Mouse (Mus musculus) erythroid progenitor cell, adult 5-6 weeks (primary cell): ENCODE results near the gene Trnp1. TPM values are rescaled to one million over a fixed set of nuclear protein-coding genes. Genes with fewer than 3 reads are reported as not detected.
"Not testable (repeated sequence)": the region's sequence is repeated elsewhere in the genome, so short reads cannot be mapped to it uniquely, and the experiment has no call there.

Experiments
- ATAC-seq: replicated peaks from 2 replicates; pipeline ENCODE4 v1.8.0; 2016; ENCODE audit warnings: moderate number of reproducible peaks, mild to moderate bottlenecking, moderate TSS enrichment, inconsistent platforms; ENCODE audit not compliant: poor library complexity, low FRiP score, severe bottlenecking
- total RNA-seq, 2 experiments: library from RNA; stranded (forward) in 1 of 2; stranded (reverse) in 1 of 2; fragments of 150-400 nt in 1 of 2; fragments of 186-747, 209-891 nt in 1 of 2; gene quantifications; 2 replicates each; pipeline versions ENCODE4 v1.2.3 to v1.2.4; 2015 to 2017; ENCODE audit warnings: low replicate concordance in 2 of 2

Trnp1 gene
- total RNA-seq (2015; ENCODE audit: low replicate concordance) (not detected in 2 replicates), total RNA-seq (2017; ENCODE audit: low replicate concordance) (not detected in 2 replicates)

DNA sequence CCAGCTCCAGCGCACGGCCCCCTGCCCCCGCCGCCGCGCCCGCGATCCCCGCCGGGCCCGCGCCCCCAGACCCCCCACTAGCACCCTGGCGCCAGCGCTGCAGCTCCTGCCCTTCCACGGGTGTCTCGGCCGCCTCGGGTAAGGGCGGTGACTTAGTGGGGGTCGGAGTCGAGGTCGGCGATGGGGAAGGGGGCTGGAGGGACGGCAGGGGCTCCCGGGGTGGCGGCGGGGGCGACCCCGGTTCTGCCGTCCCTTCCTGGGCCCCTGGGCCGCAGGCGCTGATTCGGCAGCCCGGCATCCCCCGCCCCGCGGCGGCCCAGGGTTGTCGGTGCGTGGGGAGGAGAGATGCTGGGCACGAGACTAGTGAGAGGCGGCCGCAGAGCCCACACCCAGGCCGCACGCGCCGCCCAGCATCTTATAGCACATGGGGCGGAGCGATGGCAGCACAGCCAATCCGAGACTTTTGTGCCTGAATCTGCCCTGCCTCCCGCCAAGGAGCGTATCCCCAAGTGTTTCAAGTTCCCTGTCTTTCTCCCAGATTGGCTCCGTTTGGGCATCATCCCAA, at the start of gene Trnp1:
TSS of gene Trnp1 (minus strand) at position 391 of the 565 bp plus-strand sequence.
- ATAC-seq = no peak

DNA sequence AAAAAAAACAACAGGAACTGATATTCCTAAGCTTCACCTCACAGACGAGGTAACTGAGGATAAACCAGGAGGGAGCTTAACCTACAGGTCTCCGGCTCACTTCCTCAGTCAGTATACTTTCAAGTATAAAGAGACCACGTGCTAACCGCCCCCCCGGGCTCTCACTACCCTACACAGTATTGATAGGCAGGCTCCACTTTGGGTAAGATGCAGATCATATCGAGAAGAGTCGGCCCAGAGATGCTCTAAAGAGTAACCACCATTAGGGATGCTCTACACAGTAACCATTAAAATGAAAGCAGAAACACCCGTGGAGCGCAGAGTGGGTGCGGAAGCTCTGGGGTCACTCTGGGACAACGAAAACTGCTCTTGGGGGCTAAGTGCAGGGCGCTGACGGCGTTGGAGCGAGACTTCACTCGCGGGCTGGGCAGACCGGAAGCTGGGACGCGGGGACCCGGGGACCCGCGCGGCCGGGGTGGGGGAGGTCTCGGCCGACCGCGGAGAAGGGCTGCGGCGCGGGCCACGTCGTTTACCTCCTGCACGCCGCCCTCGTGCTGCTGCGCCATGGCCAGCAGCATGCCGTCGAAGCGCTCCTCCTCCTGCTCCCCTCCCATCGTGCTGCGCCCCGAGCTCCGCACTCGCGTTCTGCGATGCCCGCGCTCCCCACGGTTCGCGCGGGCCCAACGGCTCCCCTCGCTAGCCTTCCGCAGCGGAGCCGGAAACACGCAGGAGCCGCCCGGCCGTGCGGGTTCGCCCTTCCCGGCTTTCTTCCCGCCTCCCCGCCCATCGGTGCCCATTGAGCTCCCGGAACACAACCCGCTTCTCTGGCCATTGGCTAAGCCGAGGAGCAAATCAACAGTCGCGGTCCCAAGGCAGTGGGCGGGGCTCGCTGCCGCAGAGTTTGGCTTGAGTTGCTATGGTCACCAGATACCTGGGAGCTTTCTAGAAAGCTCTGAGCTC, 47.2 kb upstream of the Trnp1 start, which contains the start of gene Nudc:
TSS of gene Nudc (minus strand) at position 725 of the 960 bp plus-strand sequence.
- ATAC-seq = peak; percentile 100

- ATAC-seq = no peak
These were observed 38.3 kb upstream of the Trnp1 start for GRCm38 (mm10) chr4:133536652-133537051.

DNA sequence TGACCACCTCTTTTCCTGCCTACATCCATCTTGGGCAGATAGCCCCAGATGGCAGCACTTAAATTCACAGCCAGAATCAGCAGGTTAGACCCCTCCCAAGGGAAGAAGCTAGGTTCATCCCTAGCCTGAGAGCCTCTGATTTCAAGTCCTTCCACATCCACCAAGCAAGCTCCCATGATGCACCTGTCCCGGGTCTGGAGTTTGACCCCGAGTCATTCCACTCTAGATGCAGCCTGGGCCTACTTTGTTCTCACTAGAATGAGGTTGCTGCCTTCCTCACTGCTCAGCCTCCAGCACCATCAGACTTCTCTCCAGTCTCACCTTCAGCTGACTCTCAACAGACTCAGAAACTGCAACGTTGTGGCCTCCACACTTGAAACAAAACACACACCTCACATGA, 37.7 kb upstream of the Trnp1 start:
- no peak for ATAC-seq

- ATAC-seq = no peak
These were observed 34.4 kb upstream of the Trnp1 start for GRCm38 (mm10) chr4:133532777-133533176.

GRCm38 (mm10) chr4:133527788-133528187, 29.4 kb upstream of the Trnp1 start:
- ATAC-seq = no peak

GRCm38 (mm10) chr4:133521502-133521901, 23.2 kb upstream of the Trnp1 start:
- no peak for ATAC-seq

DNA sequence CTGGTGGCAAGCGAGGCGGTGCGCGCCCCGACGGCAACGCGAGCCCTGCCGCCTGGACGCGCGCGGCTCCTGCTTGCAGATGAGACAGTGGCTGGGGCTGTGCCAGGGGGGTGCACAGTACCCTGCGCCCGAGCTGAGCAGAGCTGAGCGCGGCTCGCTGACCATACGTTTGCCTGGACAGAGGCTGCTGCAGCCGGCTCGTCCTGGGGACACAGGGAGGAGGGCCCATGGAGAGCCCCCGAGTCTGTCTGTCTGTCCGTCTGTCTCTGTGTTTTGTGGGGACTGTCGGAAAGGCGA, 21.0 kb upstream of the Trnp1 start:
- no peak for ATAC-seq

DNA sequence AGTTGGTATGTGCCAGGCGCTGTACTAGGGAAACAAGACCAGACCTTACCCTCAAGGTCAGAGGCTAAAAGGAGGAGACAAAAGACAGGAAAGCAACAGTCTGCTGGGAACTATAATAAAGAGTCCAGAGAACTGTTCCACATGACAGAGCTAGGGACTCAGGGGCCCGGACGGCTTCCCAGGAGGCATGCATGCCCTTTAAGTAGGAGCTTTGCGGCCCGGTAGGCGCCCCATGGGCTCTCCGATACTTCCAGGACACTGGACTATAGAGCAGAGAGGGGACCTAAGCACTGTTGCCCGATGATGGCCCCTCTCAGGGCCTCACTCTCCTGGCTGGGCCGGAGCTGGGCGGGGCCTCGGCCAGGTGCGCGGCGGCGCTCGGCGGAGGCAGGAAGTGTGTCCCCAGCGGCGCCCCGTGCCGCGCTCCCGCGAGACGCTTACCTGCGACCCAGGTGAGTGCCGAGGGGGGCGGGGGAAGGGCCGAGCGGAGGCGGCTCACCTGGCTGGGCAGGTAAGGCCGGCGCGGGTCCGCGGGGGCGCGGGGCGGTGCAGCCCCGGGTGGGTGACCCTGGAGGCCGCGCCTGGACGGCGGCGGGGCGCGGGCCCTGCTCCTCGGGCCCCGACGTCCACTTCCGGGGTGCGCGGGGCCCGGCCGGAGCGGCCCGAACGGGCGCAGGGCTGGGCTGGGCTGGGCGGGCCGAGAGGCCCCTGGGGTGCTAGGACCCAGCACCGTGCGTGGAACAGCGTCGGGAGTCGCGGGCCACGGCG, 20.4 kb upstream of the Trnp1 start, which contains the start of gene Kdf1:
TSS of gene Kdf1 (plus strand) at position 363 of the 768 bp plus-strand sequence.
- no peak for ATAC-seq

- ATAC-seq = peak; percentile 81
These were observed 14.6 kb upstream of the Trnp1 start for GRCm38 (mm10) chr4:133512972-133513371.

DNA sequence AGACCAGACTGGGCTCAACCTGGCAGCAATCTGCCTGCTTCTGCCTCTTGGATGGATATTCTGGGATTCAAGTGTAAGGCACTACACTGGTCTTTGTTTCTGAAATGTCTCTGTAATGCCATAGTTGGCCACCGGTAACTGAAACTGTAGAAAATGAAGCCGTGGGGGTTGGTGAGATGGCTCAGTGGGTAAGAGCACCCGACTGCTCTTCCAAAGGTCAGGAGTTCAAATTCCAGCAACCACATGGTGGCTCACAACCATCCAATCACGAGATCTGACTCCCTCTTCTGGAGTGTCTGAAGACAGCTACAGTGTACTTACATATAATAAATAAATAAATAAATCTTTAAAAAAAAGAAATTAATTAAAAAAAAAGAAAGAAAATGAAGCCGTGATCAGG, 14.2 kb upstream of the Trnp1 start:
- not testable (repeated sequence) for ATAC-seq

DNA sequence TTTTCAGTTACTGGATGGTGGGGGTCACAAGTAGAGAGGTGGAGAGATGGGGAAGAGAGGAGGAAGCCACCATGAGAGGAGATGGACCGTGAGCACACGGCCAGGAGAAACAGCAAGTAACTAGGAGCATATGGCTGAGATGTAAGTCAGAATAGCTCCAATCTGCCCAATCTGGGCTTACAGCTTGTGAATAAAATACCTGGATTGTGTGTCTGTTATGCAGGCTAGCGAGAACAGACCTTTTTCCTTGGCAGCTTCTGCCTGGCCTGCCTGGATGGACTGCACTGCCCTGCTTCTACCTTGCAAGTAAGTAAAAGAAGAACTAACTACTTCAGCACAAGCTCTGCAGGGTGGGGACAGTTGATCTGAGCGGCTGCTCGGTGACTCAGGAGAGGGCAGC, 12.7 kb upstream of the Trnp1 start:
- ATAC-seq = no peak

- no peak for ATAC-seq
These were observed 10.6 kb upstream of the Trnp1 start for GRCm38 (mm10) chr4:133508990-133509389.

DNA sequence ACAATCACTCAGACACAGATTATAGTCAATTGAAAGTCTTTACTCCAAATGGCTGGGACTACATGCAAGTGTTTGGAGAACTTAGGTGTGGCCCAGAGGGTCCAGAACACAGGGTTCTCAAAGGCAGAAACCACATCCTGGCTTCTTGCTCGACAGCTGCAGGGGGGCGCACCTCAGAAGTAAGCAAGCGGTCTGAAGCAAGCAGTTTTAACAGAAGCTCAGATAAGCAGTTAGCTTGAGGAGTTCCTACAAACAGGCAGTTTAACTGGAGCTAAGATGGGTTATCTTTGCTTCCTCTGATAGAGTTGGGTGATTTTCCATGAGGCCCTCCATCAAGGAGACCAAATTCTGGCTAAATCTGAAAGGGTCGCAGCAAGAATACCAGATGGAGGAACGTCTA, 8.2 kb upstream of the Trnp1 start:
- ATAC-seq = no peak

GRCm38 (mm10) chr4:133504755-133505485, 6.6 kb upstream of the Trnp1 start:
- ATAC-seq = no peak

- ATAC-seq = no peak
These were observed 6.0 kb upstream of the Trnp1 start for GRCm38 (mm10) chr4:133504300-133504699.

- no peak for ATAC-seq
These were observed 3.2 kb upstream of the Trnp1 start for GRCm38 (mm10) chr4:133501514-133501913.

DNA sequence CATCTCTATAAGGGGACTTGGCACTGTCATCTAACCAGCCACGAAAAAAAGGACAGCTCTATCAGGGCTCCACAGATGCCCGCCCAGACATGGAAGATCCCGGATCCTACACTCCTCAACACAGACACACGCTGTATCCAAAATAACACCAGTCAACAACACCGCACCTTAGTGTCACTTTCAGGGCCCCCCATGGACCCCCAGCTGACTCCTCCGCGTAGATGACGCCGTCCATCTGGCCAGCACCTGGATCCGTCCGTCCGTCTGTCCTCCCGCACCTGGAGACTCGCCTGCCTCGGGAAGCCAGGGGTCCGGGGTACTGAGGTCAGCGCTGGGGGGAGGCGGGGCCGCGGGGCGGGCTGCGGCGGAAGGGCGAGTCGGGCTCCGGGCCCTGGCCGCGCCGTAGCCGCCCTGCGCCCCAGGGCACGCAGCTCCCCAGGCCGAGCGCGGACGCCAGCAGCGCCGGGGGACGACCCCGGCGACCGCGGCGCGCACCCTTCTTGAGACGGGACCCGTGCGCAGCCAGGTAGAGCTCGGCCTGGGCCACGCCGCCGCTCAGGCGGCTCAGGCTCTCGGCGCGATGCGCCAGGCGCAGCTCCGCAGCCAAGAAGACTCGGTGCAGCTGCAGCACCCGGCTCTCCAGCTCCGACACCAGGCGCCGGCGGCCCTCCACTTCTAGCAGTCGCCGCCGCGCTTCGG, 740 bp downstream of the Trnp1 start:
- no peak for ATAC-seq
